Mouse (Mus musculus) kidney, postnatal 0 days (tissue): ENCODE results near the gene Rab35. TPM values are rescaled to one million over a fixed set of nuclear protein-coding genes. Genes with fewer than 3 reads are reported as not detected.

Source experiments
- ATAC-seq: fragments of 200-750 bp; cut with Nextera tagmentation; replicated peaks from 2 replicates; pipeline ENCODE4 v1.8.0; 2017; ENCODE audit warnings: low read depth, moderate number of reproducible peaks, moderate TSS enrichment, moderate library complexity; ENCODE audit not compliant: low FRiP score
- DNase-seq: peaks from one replicate; pipeline ENCODE4 v3.0.0-alpha.2; 2016; ENCODE audit warnings: low spot score
- H3K27ac ChIP-seq: fragments of 300-500 bp; sonication (generic); 2 replicates; pipeline ENCODE4 v1.5.1; 2014; ENCODE audit warnings: mild to moderate bottlenecking
- H3K27me3 ChIP-seq: fragments of 300-500 bp; sonication (generic); 2 replicates; pipeline ENCODE4 v1.6.1; 2014; ENCODE audit warnings: low read length, mixed read lengths; ENCODE audit not compliant: insufficient read depth
- H3K36me3 ChIP-seq: fragments of 300-500 bp; sonication (generic); 2 replicates; pipeline ENCODE4 v1.6.1; 2014; ENCODE audit warnings: low read length, mixed read lengths; ENCODE audit not compliant: insufficient read depth
- H3K4me1 ChIP-seq: fragments of 300-500 bp; sonication (generic); replicated peaks from 2 replicates; pipeline ENCODE4 v1.6.1; 2014; ENCODE audit warnings: antibody characterized with exemption, low read length, mixed read lengths; ENCODE audit not compliant: insufficient read depth
- H3K4me2 ChIP-seq: fragments of 300-500 bp; sonication (generic); 2 replicates; pipeline ENCODE4 v1.6.1; 2014; ENCODE audit warnings: mild to moderate bottlenecking, low read length, moderate library complexity, mixed read lengths
- H3K4me3 ChIP-seq: fragments of 300-500 bp; sonication (generic); replicated peaks from 2 replicates; pipeline ENCODE4 v1.5.1; 2014; ENCODE audit warnings: low read depth, low read length
- H3K9ac ChIP-seq: fragments of 300-500 bp; sonication (generic); 2 replicates; pipeline ENCODE4 v1.6.1; 2014; ENCODE audit warnings: low read depth, low read length
- H3K9me3 ChIP-seq: fragments of 300-500 bp; sonication (generic); replicated peaks from 2 replicates; pipeline ENCODE4 v1.6.1; 2016; ENCODE audit warnings: low read length, inconsistent platforms, mixed read lengths
- CTCF ChIP-seq: IDR thresholded peaks from 2 replicates; pipeline ENCODE4 v1.5.1; 2016; ENCODE audit warnings: antibody characterized with exemption, low read depth, mild to moderate bottlenecking, moderate library complexity
- WGBS: fragments of 180-500 bp; shearing (Covaris S2); extraction: QIAGEN DNeasy Blood & Tissue Kit; methylation state at CpG from one replicate; pipeline ENCODE4 v1.1.7; 2014; 5-methylcytosine and 5-hydroxymethylcytosine counted together
- polyA plus RNA-seq: library from polyadenylated mRNA; unstranded; fragments of >200 nt; fragmentation: Nextera tagmentation; extraction: Ambion mirVana; gene quantifications from 2 replicates; pipeline ENCODE4 v1.2.1, GENCODE M21; 2015

The Rab35 gene
- polyA plus RNA-seq, 1 experiment from 2014 or later = 18.5 TPM

DNA sequence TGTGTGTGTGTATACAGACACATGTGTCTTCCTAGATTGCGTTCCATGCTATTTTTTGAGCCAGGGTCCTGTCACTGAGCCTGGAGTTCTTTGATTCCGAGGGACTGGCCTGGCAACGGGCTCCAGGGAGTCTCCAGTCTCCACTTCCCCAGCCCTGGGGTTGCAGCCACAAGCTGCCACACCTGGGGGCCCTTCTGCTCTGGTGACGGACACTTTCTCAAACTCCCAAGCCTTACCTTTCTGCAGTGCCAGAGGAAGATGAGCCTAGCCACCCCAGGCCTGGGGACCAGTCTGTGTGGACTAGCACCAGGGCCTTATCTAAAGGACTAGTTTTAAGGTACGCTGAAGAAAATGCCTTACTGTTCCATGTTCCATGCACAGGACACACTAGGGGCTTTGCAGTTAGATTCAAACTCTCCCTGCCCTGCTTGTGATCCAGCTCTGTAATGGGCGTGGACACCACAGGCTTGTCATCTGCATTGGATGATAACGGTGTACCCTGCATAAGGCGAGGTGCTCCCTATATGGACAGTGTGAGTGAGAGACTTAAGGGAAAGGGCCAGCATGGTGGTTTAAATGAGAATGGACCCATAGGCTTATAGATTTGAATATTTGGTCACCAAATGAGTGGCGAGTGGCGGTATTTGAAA lies 5.3 kb upstream of the Rab35 start:
- no peak for DNase-seq
- ATAC-seq = no peak

DNA sequence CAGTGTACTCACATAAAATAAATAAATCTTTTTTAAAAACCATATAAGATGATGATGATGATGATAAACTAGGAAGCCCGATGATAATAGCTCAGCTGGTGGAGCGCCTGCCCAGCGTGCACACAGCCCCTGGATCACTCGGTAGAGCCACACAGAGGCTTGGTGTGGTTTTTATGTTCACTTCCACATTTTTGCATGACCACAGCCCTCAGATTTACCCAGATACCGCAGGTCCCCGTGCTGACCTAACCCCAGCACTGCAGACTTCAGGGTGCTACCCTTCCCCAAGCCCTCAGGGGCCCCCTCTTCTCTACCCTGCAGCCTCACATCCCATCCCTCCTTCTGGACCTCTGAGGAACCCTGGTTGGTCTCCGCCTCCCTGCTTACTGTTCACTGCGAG lies 3.6 kb upstream of the Rab35 start:
- Histone ChIP-seq H3K9ac (no peak overlapping the region), H3K9me3 (no peaks in the 10 kb centered on the region), H3K4me3 (no peak overlapping the region), H3K27me3 (no peaks in the 10 kb centered on the region), H3K4me1 (peaks cover 14% of the 10 kb centered on the region), H3K27ac (no peak overlapping the region), H3K4me2 (no peak overlapping the region), H3K36me3 (no peaks in the 10 kb centered on the region)
- TF ChIP-seq CTCF = no peak
- DNase-seq (no peak), ATAC-seq (no peak)
- WGBS = 69% methylated on average over 8 of the region's 8 CpGs

More for the DNA sequence above, 5.3 kb upstream of the Rab35 start:
- Histone ChIP-seq H3K27ac (no peak overlapping the region), H3K36me3 (no peaks in the 10 kb centered on the region), H3K4me3 (no peak overlapping the region), H3K27me3 (no peaks in the 10 kb centered on the region), H3K4me2 (no peak overlapping the region), H3K9me3 (no peaks in the 10 kb centered on the region), H3K4me1 (0 out of 2 replicates have a peak, but pooled peaks cover 6% of the 10 kb centered on the region), H3K9ac (0 out of 2 replicates have a peak overlapping the region, but pooled peaks have one; percentile 14)
- 88% methylated on average over 10 of the region's 10 CpGs for WGBS
- no peak for TF ChIP-seq CTCF

DNA sequence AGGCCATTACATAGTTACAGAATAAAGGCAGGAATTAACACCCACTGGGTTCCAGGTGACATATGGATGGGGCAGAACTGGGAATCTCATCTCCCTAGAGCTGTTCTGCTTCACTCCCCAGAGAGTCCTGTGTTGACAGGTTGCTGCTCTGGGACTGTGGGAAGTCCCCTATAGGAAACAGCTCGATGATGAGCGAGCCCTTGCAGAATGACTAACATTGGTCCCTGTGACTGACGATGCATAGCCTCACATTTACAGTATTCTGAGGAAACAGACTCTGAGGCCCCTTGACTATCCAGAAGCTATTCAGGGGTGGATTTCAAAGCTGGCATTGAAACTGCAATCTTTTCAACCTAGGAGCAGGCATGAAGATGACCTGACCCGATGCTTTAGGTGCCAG lies 2.0 kb upstream of the Rab35 start:
- H3K4me3 ChIP-seq = no peak overlapping the region
- ATAC-seq = no peak

DNA sequence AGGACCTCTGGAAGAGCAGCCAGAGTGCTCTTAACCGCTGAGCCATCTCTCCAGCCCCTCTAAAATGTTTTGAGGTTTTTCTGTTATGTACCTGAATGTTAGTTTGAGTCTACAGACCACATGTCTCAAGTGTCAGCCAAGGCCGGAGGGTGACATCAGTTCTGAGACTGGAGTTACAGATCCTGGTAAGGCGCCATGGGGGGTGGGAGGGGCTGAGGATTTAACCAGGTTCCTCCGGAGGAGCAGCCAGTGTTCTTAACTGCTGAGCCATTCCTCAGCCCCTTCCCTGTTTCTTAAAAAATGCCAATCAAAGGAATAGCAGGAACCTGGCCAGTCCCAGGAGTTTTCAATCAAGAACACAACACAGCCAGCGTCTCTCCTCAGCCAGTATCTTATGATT lies 1.4 kb upstream of the Rab35 start:
- H3K4me3 ChIP-seq = no peak overlapping the region
- H3K4me1 ChIP-seq = peaks cover 15% of the 10 kb centered on the region
- WGBS = 46% methylated on average over 5 of the region's 5 CpGs
- H3K36me3 ChIP-seq = no peaks in the 10 kb centered on the region
- H3K9me3 ChIP-seq = no peaks in the 10 kb centered on the region
- TF ChIP-seq CTCF = no peak
- H3K27me3 ChIP-seq = no peaks in the 10 kb centered on the region
- ATAC-seq = no peak
- DNase-seq = no peak
- no peak overlapping the region for H3K9ac ChIP-seq
- no peak overlapping the region for H3K4me2 ChIP-seq
- H3K27ac ChIP-seq = no peak overlapping the region

More for the DNA sequence above, 2.0 kb upstream of the Rab35 start:
- Histone ChIP-seq H3K4me2 (no peak overlapping the region), H3K36me3 (no peaks in the 10 kb centered on the region), H3K9me3 (no peaks in the 10 kb centered on the region), H3K27me3 (no peaks in the 10 kb centered on the region), H3K4me1 (peaks cover 15% of the 10 kb centered on the region), H3K27ac (no peak overlapping the region), H3K9ac (no peak overlapping the region)
- TF ChIP-seq CTCF = no peak
- no peak for DNase-seq
- WGBS = 71% methylated on average over 4 of the region's 4 CpGs

DNA sequence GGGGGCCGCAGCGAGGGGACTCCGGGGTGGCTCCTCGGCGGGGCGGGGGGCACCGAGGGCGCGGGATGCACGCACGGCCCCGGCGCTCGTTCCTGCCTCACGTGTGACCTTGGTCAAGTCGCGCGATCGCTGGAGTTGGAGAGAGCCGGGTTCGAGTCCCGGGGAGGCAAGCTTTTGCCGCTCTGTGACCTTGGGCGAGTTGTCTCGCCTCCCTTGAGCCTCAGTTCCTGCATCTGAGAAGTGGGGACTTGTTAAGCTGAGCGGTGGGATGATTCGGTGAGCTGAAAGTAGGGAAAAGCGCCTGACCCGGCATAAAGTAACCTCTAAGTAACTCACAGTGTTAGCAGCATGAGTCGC lies 628 bp downstream of the Rab35 start:
- Histone ChIP-seq H3K4me3 (peak overlapping the region; percentile 87), H3K9ac (peak overlapping the region; percentile 89), H3K4me1 (peaks cover 15% of the 10 kb centered on the region), H3K4me2 (peak overlapping the region; percentile 90), H3K27me3 (no peaks in the 10 kb centered on the region), H3K9me3 (no peaks in the 10 kb centered on the region), H3K36me3 (no peaks in the 10 kb centered on the region), H3K27ac (peak overlapping the region; percentile 88)
- DNase-seq = peak; percentile 19
- 3% methylated on average over 30 of the region's 30 CpGs for WGBS
- no peak for TF ChIP-seq CTCF
- peak; percentile 23; the same call in 1 of the 2 replicates for ATAC-seq

DNA sequence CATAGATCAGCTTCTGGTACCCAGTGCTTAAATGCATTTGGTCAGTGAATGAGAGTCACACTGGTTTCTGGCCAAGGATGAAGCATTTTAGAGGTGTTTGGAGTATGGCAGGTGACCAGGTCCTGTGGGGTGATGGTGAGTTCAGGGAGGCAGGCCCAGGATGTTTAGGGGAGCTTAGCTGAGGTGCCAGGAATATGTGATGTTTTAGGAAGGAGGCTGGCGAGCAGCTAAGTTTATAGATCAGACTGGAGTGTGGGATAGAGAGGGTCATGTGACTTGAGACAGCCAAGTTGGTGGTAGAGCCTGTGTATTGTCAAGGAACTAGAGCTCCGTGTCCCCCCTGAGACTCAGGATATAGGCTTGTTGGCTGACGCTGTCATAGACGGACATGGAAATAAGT lies 1.4 kb downstream of the Rab35 start:
- DNase-seq = no peak
- H3K36me3 ChIP-seq = no peaks in the 10 kb centered on the region; the same call in 1 of the 2 replicates
- H3K27me3 ChIP-seq = no peaks in the 10 kb centered on the region
- TF ChIP-seq CTCF = no peak
- ATAC-seq = no peak
- H3K27ac ChIP-seq = peak overlapping the region; percentile 88; the same call in 1 of the 2 replicates
- H3K4me1 ChIP-seq = peaks cover 15% of the 10 kb centered on the region
- peak overlapping the region; percentile 89; the same call in 1 of the 2 replicates for H3K9ac ChIP-seq
- 51% methylated on average over 4 of the region's 4 CpGs for WGBS
- no peaks in the 10 kb centered on the region for H3K9me3 ChIP-seq
- H3K4me2 ChIP-seq = peak overlapping the region; percentile 90
- H3K4me3 ChIP-seq = peak overlapping the region; percentile 87

DNA sequence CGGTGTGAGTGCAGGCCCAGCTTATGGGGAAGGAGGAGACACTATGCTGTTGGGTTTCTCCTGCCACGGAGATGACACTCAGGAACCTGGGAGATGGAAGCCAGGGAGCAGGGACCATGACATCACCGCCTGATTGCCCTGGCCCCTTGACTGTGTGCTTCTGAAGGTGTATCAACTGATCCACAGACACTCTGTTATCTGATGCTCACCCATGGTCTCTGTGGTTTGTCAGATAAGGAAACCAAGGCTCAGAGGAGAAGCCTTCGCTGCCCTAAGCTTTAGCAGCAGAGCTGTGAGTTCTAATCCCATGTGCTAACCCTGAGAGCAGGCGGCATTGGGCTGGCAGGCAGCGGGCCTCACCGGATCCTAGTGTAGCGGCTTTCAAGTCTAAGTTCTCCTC lies 2.3 kb downstream of the Rab35 start:
- peaks cover 15% of the 10 kb centered on the region for H3K4me1 ChIP-seq
- no peak overlapping the region for H3K9ac ChIP-seq
- no peaks in the 10 kb centered on the region for H3K27me3 ChIP-seq
- DNase-seq (no peak), ATAC-seq (no peak)
- no peak overlapping the region for H3K4me3 ChIP-seq
- 86% methylated on average over 8 of the region's 8 CpGs for WGBS
- no peak for TF ChIP-seq CTCF
- peaks cover 7% of the 10 kb centered on the region; the same call in 1 of the 2 replicates for H3K36me3 ChIP-seq
- no peak overlapping the region for H3K27ac ChIP-seq
- no peak overlapping the region for H3K4me2 ChIP-seq
- no peaks in the 10 kb centered on the region for H3K9me3 ChIP-seq
